Mouse (Mus musculus) olfactory bulb, adult 2 months (tissue): ENCODE results near the gene Ciapin1. TPM values are rescaled to one million over a fixed set of nuclear protein-coding genes. Genes with fewer than 3 reads are reported as not detected.

ENCODE experiments used
- H3K27ac ChIP-seq: fragments of 200-500 bp; 2 replicates; pipeline ENCODE4 v1.5.1; 2012; ENCODE audit warnings: low read depth, low read length; ENCODE audit not compliant: insufficient read depth
- H3K4me1 ChIP-seq: fragments of 200-500 bp; 2 replicates; pipeline ENCODE4 v1.6.1; 2012; ENCODE audit warnings: low read length; ENCODE audit not compliant: control insufficient read depth, insufficient read depth
- H3K4me3 ChIP-seq: fragments of 200-500 bp; 2 replicates; pipeline ENCODE4 v1.5.1; 2012; ENCODE audit warnings: mild to moderate bottlenecking, low read depth, low read length, moderate library complexity; ENCODE audit not compliant: insufficient read depth
- CTCF ChIP-seq: fragments of 200-500 bp; IDR thresholded peaks from 2 replicates; pipeline ENCODE4 v1.5.1; 2012; ENCODE audit warnings: low read depth, mild to moderate bottlenecking, low read length, moderate library complexity; ENCODE audit not compliant: insufficient read depth
- POLR2A ChIP-seq: fragments of 200-500 bp; IDR thresholded peaks from 2 replicates; pipeline ENCODE4 v1.6.1; 2012; ENCODE audit warnings: mild to moderate bottlenecking, low read depth, low read length, moderate library complexity; ENCODE audit not compliant: insufficient read depth
- WGBS: fragments of 180-500 bp; shearing (Covaris S2); methylation state at CpG from one replicate; pipeline ENCODE4 v1.1.7; 2018; 5-methylcytosine and 5-hydroxymethylcytosine counted together
- polyA plus RNA-seq: library from polyadenylated mRNA; stranded (reverse); fragments of >200 nt; gene quantifications from 2 replicates; pipeline ENCODE4 v1.2.4, GENCODE M21; 2012; ENCODE audit warnings: low replicate concordance; ENCODE audit not compliant: missing spikeins, insufficient read depth, insufficient read length

Gene Ciapin1
- polyA plus RNA-seq, 1 experiment: not detected

DNA sequence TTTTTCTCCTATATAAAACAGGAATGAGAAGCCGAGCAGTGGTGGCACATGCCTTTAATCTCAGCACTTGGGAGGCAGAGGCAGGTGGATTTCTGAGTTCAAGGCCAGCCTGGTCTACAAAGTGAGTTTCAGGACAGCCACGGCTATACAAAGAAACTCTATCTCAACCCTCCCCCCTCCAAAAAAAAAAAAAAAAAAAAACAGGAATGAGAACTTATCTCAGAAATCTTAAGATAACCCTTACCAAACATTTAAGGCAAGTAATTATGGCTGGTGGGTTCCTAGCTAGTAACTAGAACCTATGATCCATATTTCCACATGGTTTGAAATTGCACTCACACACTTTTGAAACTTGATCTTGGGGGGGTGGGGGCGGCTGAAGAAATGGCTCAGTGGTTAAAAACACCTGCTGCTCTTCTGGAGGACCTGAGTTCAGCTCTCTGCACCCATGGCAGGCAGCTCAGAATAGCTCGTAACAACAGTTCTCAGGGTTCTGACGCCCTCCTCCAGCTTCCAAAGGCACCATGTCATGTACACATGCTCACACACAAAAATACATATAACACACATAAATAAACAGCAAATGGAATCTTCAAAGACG is 52.1 kb downstream of the Ciapin1 start:
- no peak for TF ChIP-seq POLR2A
- TF ChIP-seq CTCF: no peak
- Histone ChIP-seq H3K4me1 (peaks cover 25% of the 10 kb centered on the region), H3K4me3 (no peak overlapping the region), H3K27ac (no peak overlapping the region)
- WGBS: 70% methylated on average over 6 of the region's 6 CpGs

DNA sequence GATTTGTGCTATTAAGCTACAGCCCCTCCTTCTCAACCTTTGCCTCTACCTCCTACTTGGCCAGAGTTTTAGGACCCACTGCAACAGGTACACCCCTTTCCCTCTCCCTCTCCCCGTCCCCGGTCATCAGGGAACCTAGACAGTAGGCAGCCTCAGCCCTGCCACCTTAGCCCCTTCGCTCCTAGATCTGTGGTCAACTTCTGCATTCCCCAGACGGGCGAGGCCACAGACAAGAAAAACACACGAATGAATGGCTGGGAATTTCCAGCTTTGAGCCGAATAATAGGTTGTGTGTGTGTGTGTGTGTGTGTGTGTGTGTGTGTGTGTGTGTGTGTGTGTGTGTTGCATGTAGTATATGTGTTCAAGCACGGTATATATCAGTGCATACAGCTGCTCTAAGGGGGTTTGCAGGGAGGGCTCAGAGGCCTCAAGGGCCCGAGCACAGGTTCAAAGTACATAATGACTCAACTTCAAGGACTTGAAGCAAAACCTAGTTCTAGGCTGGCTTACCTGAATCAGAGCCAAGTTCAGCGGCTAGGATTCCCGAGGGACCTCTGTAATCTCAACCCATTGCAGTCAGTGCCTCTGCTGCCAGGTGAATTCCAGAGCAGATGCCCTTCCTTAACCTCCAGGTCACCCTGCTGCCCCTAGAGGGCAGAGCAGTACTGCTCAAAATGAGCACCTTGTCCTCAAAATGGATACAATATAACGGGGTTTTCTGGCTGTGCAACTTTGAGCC is 52.7 kb downstream of the Ciapin1 start:
- TF ChIP-seq CTCF (no peak), POLR2A (no peak)
- Histone ChIP-seq H3K4me3 (no peak overlapping the region), H3K4me1 (peaks cover 31% of the 10 kb centered on the region), H3K27ac (no peak overlapping the region)
- 60% methylated on average over 12 of the region's 12 CpGs for whole genome bisulfite sequencing

DNA sequence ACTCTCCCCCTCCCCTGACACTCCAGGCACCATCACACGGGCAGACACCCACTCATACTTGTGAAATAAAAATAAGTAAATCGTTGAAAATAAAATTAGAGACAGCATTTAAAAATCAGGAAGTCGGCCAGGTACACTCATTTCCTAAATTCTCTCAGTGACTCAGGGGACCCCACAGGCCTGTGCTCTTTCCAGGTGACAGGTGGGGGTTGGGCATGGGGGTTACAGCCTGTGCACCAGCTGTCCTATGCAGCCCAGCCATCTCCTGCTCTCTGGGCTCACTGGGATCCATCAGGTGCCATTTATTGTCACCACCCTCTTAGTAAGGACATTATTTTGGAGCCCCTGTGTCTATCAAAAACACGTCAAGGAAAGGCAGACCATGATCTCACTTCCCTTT is 54.3 kb downstream of the Ciapin1 start:
- 47% methylated on average over 4 of the region's 4 CpGs for WGBS
- no peak overlapping the region for H3K4me3 ChIP-seq
- H3K4me1 ChIP-seq: peaks cover 46% of the 10 kb centered on the region
- TF ChIP-seq CTCF (no peak), POLR2A (no peak)
- no peak overlapping the region for H3K27ac ChIP-seq

DNA sequence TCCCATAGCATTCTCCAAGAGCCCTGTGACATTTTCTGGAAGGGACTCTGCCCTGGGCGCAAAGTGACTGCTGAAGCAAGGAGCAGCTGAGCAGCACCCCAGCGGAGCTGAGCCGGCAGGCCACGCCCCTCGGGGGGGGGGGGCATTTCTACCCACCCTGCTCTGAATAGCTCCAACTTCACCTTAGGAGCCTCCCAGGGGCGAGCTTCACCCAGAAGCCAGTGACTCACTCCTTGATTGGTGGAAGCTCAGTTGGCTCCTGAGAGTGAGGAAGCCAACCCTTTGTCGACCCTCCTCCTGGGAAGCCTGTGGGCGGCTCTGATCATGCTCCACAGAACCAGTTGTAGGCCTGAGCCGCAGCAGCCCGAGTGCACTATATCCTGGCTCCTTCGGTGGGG is 56.3 kb downstream of the Ciapin1 start:
- H3K4me1 ChIP-seq: peaks cover 57% of the 10 kb centered on the region
- no peak overlapping the region for H3K27ac ChIP-seq
- TF ChIP-seq POLR2A (no peak), CTCF (no peak)
- H3K4me3 ChIP-seq: no peak overlapping the region
- WGBS: 14% methylated on average over 11 of the region's 11 CpGs

DNA sequence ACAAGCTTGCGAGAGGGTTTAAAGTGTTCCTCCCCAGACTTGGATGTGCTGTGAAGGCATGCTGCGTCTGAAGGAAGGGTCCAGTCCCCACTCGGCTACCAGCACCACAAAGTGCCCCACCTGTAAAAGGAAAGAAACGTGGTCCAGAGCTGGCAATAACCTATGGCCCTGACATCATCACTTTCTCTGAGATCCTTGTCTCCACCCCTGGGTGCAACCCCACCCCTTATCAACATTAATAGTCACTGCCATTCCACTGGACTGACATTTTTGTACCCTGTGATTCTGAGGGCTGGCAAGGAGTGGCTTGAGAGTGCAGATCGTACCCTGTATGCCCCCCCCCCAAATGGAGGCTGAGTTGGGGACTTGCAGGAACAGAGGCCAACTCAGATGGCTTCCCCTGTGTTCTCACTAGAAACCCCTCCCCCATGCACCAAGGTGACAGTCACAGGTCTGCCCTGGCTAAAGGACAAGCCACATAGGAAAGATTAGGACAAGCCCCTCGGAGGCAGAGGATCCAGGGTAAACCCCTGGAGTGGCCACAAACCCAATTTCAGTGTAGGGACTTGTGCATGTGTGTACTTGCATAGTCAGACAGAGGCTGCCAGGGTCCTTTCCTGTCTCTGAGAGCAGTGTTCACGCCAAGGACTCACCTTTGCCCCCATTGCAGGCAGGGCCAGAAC is 56.9 kb downstream of the Ciapin1 start:
- peaks cover 57% of the 10 kb centered on the region for H3K4me1 ChIP-seq
- 56% methylated on average over 7 of the region's 7 CpGs for WGBS

DNA sequence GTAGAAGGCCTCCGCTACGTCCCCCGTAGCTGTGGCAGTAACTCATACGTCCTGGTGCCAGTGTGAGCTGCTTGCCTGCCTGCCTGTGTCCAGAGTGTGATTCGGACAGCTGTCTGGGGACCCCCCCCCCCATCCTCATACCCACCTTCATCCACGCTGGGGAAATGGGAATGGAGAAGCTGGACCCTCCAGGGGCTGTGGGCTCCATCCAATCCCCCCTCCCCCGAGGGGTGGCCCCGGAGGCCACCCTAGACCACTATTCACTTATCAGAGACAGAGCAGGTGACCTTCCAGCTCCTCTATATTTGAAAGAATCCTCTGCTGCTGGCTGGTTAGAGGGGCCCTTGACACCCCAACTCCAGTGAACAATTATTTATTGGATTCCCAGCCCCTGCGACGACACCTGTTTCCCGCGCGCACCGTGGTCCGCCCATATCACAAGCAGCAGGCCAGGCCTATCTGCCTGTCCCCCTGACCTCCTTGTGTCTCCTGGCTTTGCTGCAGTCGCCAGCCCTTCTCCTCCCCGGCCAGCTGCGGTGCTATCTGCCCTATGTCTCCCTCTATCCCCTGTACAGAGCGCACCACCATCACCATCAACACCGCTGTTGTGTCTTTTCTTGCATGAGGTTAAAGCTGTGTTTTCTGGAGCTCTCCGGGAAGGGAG is 57.5 kb downstream of the Ciapin1 start:
- 79% methylated on average over 21 of the region's 21 CpGs for WGBS
- Histone ChIP-seq H3K27ac (no peak overlapping the region), H3K4me3 (no peak overlapping the region), H3K4me1 (peaks cover 59% of the 10 kb centered on the region)
- TF ChIP-seq CTCF: no peak
- no peak for TF ChIP-seq POLR2A

More for the DNA sequence above, 56.9 kb downstream of the Ciapin1 start:
- H3K27ac ChIP-seq: no peak overlapping the region
- TF ChIP-seq POLR2A (no peak), CTCF (no peak)
- no peak overlapping the region for H3K4me3 ChIP-seq

DNA sequence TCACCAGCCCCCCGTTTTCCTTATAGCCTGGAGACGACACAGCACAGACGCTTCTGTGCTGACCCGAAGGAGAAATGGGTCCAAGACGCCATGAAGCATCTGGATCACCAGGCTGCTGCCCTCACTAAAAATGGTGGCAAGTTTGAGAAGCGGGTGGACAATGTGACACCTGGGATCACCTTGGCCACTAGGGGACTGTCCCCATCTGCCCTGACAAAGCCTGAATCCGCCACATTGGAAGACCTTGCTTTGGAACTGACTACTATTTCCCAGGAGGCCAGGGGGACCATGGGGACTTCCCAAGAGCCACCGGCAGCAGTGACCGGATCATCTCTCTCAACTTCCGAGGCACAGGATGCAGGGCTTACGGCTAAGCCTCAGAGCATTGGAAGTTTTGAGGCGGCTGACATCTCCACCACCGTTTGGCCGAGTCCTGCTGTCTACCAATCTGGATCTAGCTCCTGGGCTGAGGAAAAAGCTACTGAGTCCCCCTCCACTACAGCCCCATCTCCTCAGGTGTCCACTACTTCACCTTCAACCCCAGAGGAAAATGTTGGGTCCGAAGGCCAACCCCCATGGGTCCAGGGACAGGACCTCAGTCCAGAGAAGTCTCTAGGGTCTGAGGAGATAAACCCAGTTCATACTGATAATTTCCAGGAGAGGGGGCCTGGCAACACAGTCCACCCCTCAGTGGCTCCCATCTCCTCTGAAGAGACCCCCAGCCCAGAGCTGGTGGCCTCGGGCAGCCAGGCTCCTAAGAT is 58.4 kb downstream of the Ciapin1 start:
- Histone ChIP-seq H3K4me1 (peaks cover 56% of the 10 kb centered on the region), H3K27ac (no peak overlapping the region), H3K4me3 (no peak overlapping the region)
- 86% methylated on average over 16 of the region's 16 CpGs for WGBS
- no peak for TF ChIP-seq POLR2A
- no peak for TF ChIP-seq CTCF

DNA sequence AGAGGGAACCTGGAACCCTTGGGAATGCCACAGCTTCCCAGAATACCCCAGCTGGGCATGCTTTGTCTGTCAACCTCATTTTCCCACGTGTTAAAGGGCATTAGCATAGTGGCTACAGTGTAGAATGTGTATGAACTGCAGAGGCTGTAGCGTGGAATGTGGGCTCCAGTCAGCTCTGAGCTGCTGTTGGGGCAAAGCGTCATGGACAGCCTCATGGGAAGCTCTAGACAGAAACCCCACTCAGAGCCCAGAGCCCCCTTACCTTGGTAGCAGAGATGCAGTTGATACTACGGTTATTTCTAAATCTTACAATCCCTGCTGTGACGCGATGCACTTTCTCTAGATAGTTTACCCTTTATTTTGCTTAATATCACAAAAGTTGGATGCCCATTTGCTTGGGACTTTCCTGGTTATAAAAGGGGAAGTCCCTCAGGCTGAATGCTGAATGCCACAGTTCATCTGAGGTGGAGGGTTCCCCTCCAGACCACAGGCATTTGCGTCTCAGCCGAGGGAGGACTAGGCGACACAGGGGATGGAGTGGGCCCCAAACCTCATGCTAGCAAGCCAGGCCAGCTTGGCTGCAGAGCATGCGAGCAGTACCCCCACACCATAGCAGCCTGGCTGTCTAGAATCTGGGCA is 59.1 kb downstream of the Ciapin1 start:
- H3K4me3 ChIP-seq: no peak overlapping the region

More for the DNA sequence above, 59.1 kb downstream of the Ciapin1 start:
- peaks cover 53% of the 10 kb centered on the region for H3K4me1 ChIP-seq
- WGBS: 53% methylated on average over 10 of the region's 10 CpGs
- TF ChIP-seq CTCF (no peak), POLR2A (no peak)
- H3K27ac ChIP-seq: no peak overlapping the region; the same call in 1 of the 2 replicates
